Mouse (Mus musculus) midbrain, embryonic 10.5 days (tissue): ENCODE measurements at regions not wholly inside any gene's neighbourhood (a gene's known extent, or its start where the extent isn't known, plus 50 kb on each side); places are given as distances from the start of the nearest gene placed in this dataset.

Experiments used
- DNase-seq: peaks from one replicate; pipeline ENCODE4 v3.0.0-alpha.2; 2017; ENCODE audit warnings: low spot score
- H3K27ac ChIP-seq: fragments of 300-500 bp; sonication (generic); replicated peaks from 2 replicates; pipeline ENCODE4 v1.5.1; 2016; ENCODE audit warnings: mild to moderate bottlenecking
- H3K27me3 ChIP-seq: fragments of 300-500 bp; sonication (generic); 2 replicates; pipeline ENCODE4 v1.6.1; 2016; ENCODE audit warnings: low read depth, mild to moderate bottlenecking; ENCODE audit not compliant: poor library complexity, severe bottlenecking
- H3K36me3 ChIP-seq: fragments of 300-500 bp; sonication (generic); 2 replicates; pipeline ENCODE4 v1.6.1; 2016; ENCODE audit warnings: mild to moderate bottlenecking, moderate library complexity
- H3K4me1 ChIP-seq: fragments of 300-500 bp; sonication (generic); 2 replicates; pipeline ENCODE4 v1.6.1; 2016
- H3K4me3 ChIP-seq: fragments of 300-500 bp; sonication (generic); 2 replicates; pipeline ENCODE4 v1.5.1; 2016; ENCODE audit warnings: mild to moderate bottlenecking, moderate library complexity
- H3K9me3 ChIP-seq: fragments of 300-500 bp; sonication (generic); replicated peaks from 2 replicates; pipeline ENCODE4 v1.6.1; 2016; ENCODE audit warnings: mild to moderate bottlenecking
- WGBS: fragments of 180-500 bp; shearing (Covaris S2); methylation state at CpG from one replicate; pipeline ENCODE4 v1.1.7; 2016; 5-methylcytosine and 5-hydroxymethylcytosine counted together

GRCm38 (mm10) chr10:122515698-122516097, 67.4 kb downstream of the Avpr1a start:
- H3K4me1 ChIP-seq = peaks cover 6% of the 10 kb centered on the region
- no peaks in the 10 kb centered on the region for H3K27me3 ChIP-seq
- peaks cover 6% of the 10 kb centered on the region for H3K9me3 ChIP-seq
- H3K27ac ChIP-seq = no peak overlapping the region
- no peak for DNase-seq
- WGBS = 86% methylated on average over 3 of the region's 3 CpGs
- H3K4me3 ChIP-seq = no peak overlapping the region
- no peaks in the 10 kb centered on the region for H3K36me3 ChIP-seq

GRCm38 (mm10) chr10:122519274-122519790, 71.0 kb downstream of the Avpr1a start:
- Histone ChIP-seq H3K27ac (no peak overlapping the region), H3K4me1 (peaks cover 6% of the 10 kb centered on the region), H3K36me3 (no peaks in the 10 kb centered on the region), H3K4me3 (no peak overlapping the region), H3K27me3 (no peaks in the 10 kb centered on the region), H3K9me3 (no peaks in the 10 kb centered on the region)
- WGBS = 94% methylated on average over 4 of the region's 4 CpGs
- DNase-seq = no peak

- Histone ChIP-seq H3K27me3 (no peaks in the 10 kb centered on the region), H3K4me3 (no peak overlapping the region), H3K4me1 (peaks cover 6% of the 10 kb centered on the region), H3K27ac (no peak overlapping the region), H3K36me3 (no peaks in the 10 kb centered on the region), H3K9me3 (no peaks in the 10 kb centered on the region)
- 94% methylated on average over 7 of the region's 7 CpGs for WGBS
- no peak for DNase-seq
Observed at GRCm38 (mm10) chr10:122519981-122520380, 71.7 kb downstream of the Avpr1a start.

GRCm38 (mm10) chr10:122522631-122523030, 74.3 kb downstream of the Avpr1a start:
- Histone ChIP-seq H3K36me3 (no peaks in the 10 kb centered on the region), H3K27me3 (no peaks in the 10 kb centered on the region), H3K9me3 (no peaks in the 10 kb centered on the region), H3K4me1 (no peaks in the 10 kb centered on the region), H3K27ac (no peak overlapping the region), H3K4me3 (no peak overlapping the region)
- WGBS = 84% methylated on average over 3 of the region's 3 CpGs
- no peak for DNase-seq

GRCm38 (mm10) chr10:122525360-122525759, 77.1 kb downstream of the Avpr1a start:
- Histone ChIP-seq H3K4me3 (no peak overlapping the region), H3K27ac (no peak overlapping the region), H3K4me1 (no peaks in the 10 kb centered on the region), H3K36me3 (no peaks in the 10 kb centered on the region), H3K9me3 (no peaks in the 10 kb centered on the region), H3K27me3 (no peaks in the 10 kb centered on the region)
- WGBS = 74% methylated on average over 7 of the region's 7 CpGs
- DNase-seq = no peak

GRCm38 (mm10) chr10:122525807-122526206, 77.5 kb downstream of the Avpr1a start:
- Histone ChIP-seq H3K4me3 (no peak overlapping the region), H3K27ac (no peak overlapping the region), H3K27me3 (no peaks in the 10 kb centered on the region), H3K9me3 (no peaks in the 10 kb centered on the region), H3K4me1 (no peaks in the 10 kb centered on the region), H3K36me3 (no peaks in the 10 kb centered on the region)
- WGBS = 86% methylated on average over 6 of the region's 6 CpGs
- no peak for DNase-seq

GRCm38 (mm10) chr10:122528222-122528621, 79.9 kb downstream of the Avpr1a start:
- H3K27ac ChIP-seq = no peak overlapping the region
- H3K4me1 ChIP-seq = no peaks in the 10 kb centered on the region
- H3K27me3 ChIP-seq = no peaks in the 10 kb centered on the region
- WGBS = 79% methylated on average over 10 of the region's 10 CpGs
- no peak for DNase-seq
- H3K36me3 ChIP-seq = no peaks in the 10 kb centered on the region
- no peaks in the 10 kb centered on the region for H3K9me3 ChIP-seq
- no peak overlapping the region for H3K4me3 ChIP-seq

GRCm38 (mm10) chr10:122528973-122529703, 80.8 kb downstream of the Avpr1a start:
- Histone ChIP-seq H3K36me3 (no peaks in the 10 kb centered on the region), H3K9me3 (no peaks in the 10 kb centered on the region), H3K27me3 (no peaks in the 10 kb centered on the region), H3K27ac (no peak overlapping the region), H3K4me1 (no peaks in the 10 kb centered on the region), H3K4me3 (no peak overlapping the region)
- 44% methylated on average over 4 of the region's 4 CpGs for WGBS
- no peak for DNase-seq

GRCm38 (mm10) chr10:122534714-122535113, 86.4 kb downstream of the Avpr1a start:
- H3K27ac ChIP-seq = no peak overlapping the region
- DNase-seq = no peak
- 88% methylated on average over 5 of the region's 5 CpGs for WGBS

GRCm38 (mm10) chr10:122535137-122535536, 86.8 kb downstream of the Avpr1a start:
- WGBS = 89% methylated on average over 5 of the region's 5 CpGs
- DNase-seq = no peak
- no peaks in the 10 kb centered on the region for H3K27me3 ChIP-seq
- no peak overlapping the region for H3K27ac ChIP-seq
- H3K36me3 ChIP-seq = no peaks in the 10 kb centered on the region
- H3K9me3 ChIP-seq = no peaks in the 10 kb centered on the region
- no peak overlapping the region for H3K4me3 ChIP-seq
- no peaks in the 10 kb centered on the region for H3K4me1 ChIP-seq

More at GRCm38 (mm10) chr10:122534714-122535113, 86.4 kb downstream of the Avpr1a start:
- no peaks in the 10 kb centered on the region for H3K36me3 ChIP-seq
- H3K27me3 ChIP-seq = no peaks in the 10 kb centered on the region
- H3K4me3 ChIP-seq = no peak overlapping the region
- no peaks in the 10 kb centered on the region for H3K4me1 ChIP-seq
- no peaks in the 10 kb centered on the region for H3K9me3 ChIP-seq

- no peaks in the 10 kb centered on the region for H3K36me3 ChIP-seq
- H3K9me3 ChIP-seq = no peaks in the 10 kb centered on the region
- H3K27me3 ChIP-seq = no peaks in the 10 kb centered on the region
- DNase-seq = no peak
- 80% methylated on average over 7 of the region's 7 CpGs for WGBS
- no peaks in the 10 kb centered on the region for H3K4me1 ChIP-seq
- H3K4me3 ChIP-seq = no peak overlapping the region
- H3K27ac ChIP-seq = no peak overlapping the region
Observed at GRCm38 (mm10) chr10:122539655-122540054, 91.4 kb downstream of the Avpr1a start.

GRCm38 (mm10) chr10:122542573-122542972, 94.3 kb downstream of the Avpr1a start:
- Histone ChIP-seq H3K9me3 (no peaks in the 10 kb centered on the region), H3K27me3 (no peaks in the 10 kb centered on the region), H3K4me3 (no peak overlapping the region), H3K4me1 (no peaks in the 10 kb centered on the region), H3K27ac (no peak overlapping the region), H3K36me3 (no peaks in the 10 kb centered on the region)
- 60% methylated on average over 9 of the region's 9 CpGs for WGBS
- no peak for DNase-seq

GRCm38 (mm10) chr10:122544096-122544720, 95.9 kb downstream of the Avpr1a start:
- Histone ChIP-seq H3K4me3 (peak overlapping the region; percentile 42), H3K36me3 (no peaks in the 10 kb centered on the region), H3K27me3 (no peaks in the 10 kb centered on the region), H3K9me3 (no peaks in the 10 kb centered on the region), H3K4me1 (no peaks in the 10 kb centered on the region), H3K27ac (no peak overlapping the region)
- WGBS = 29% methylated on average over 16 of the region's 16 CpGs
- DNase-seq = peak; percentile 38
